Mouse (Mus musculus): ENCODE measurements around the gene Zfp784.

The Zfp784 gene

DNA sequence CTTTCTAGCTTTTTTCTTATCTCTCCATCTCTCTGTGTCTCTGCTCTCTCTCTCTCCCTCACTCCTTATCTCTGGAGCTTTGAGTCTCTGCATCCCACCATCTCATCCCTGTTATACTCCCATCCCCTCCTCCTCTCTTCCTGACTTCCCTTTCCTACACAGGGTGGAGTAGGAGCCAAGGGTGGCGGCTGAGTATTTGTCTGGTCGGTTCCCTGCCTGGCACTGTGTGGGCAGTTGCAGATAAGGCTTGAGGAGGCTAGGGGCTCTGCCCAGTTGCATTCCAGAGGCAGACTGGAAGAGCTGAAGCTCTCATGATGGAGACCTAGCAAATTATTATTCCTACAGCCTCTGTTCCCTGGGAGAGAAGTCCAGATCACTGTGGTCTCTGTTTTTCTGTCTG, 50.0 kb downstream of the Zfp784 start:
- DNase-seq (ENCODE audit: low spot score in 2 of 2), result no peak
